Mouse (Mus musculus) left cerebral cortex, adult 2 months (tissue): ENCODE measurements around the gene Zdhhc12. TPM values are rescaled to one million over a fixed set of nuclear protein-coding genes. Genes with fewer than 3 reads are reported as not detected.

Source experiments
- DNase-seq, 2 experiments: peaks; one replicate each; pipeline ENCODE4 v3.0.0; 2021 to 2022; ENCODE audit warnings: low spot score in 2 of 2, mixed read lengths in 1 of 2; ENCODE audit errors: extremely low spot score in 1 of 2
- H3K27ac ChIP-seq: fragments of 200-600 bp; 2 replicates; pipeline ENCODE4 v1.8.1; 2022
- H3K4me3 ChIP-seq: fragments of 200-600 bp; 2 replicates; pipeline ENCODE4 v1.8.1; 2022
- CTCF ChIP-seq: fragments of 200-600 bp; IDR thresholded peaks from 2 replicates; pipeline ENCODE4 v1.8.1; 2022; ENCODE audit warnings: antibody characterized with exemption, mild to moderate bottlenecking, moderate library complexity
- intact Hi-C: fragments of 180-260 bp; cut with DNase I; formaldehyde crosslinking; loops from one replicate; pipeline ENCODE4 v1.15.1; 2025
- total RNA-seq, 2 experiments: library from RNA; stranded (reverse); gene quantifications; 2 replicates each; pipeline ENCODE4 v1.2.3; 2021

Zdhhc12 gene
- total RNA-seq, 2 experiments from 2014 or later: 5.4 to 7.0 TPM

DNA sequence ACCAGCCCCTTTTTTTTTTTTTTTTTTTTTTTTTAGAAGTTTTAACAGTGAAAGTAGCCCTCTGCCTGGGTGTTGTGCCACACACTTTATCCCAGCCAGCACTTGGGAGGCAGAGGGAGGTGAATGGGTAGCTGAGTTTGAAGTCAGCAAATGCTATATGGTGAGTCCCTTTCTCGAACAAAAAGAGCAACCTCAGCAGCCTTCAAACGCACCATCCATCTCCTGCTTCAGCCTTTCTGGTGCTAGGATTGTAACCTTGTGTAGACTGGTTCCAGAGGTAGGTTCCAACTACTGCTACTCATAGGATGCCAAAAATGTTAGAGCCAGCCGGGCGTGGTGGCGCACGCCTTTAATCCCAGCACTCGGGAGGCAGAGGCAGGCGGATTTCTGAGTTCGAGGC lies 17.0 kb downstream of the Zdhhc12 start:
- no peak for TF ChIP-seq CTCF
- H3K4me3 ChIP-seq: no peak overlapping the region
- no peak overlapping the region for H3K27ac ChIP-seq
- no peak for DNase-seq
- intact Hi-C loops: loop anchor here (2.0 kb wide), 1 partner anchor 20 kb away; no protein-coding TSS in a partner anchor

DNA sequence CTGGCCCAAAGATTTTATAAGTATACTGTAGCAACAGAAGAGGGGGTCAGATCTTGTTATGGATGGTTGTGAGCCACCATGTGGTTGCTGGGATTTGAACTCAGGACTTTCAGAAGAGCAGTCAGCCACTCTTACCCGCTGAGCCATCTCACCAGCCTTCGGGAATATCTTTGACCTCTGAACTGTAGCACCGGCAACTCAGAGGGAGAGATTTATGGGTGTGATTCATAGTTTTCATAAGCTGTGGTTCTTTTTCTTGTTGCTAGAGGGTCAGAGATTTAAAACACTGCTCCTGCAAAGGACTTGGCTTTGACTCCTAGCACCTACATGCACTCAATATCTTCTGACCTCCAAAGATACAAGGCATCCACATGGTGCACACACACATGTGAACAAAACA lies 17.8 kb downstream of the Zdhhc12 start:
- TF ChIP-seq CTCF: no peak
- intact Hi-C loops: loop anchor here (2.0 kb wide), 1 partner anchor 21 kb away; no protein-coding TSS in a partner anchor
- H3K4me3 ChIP-seq: no peak overlapping the region
- DNase-seq: no peak
- no peak overlapping the region for H3K27ac ChIP-seq

DNA sequence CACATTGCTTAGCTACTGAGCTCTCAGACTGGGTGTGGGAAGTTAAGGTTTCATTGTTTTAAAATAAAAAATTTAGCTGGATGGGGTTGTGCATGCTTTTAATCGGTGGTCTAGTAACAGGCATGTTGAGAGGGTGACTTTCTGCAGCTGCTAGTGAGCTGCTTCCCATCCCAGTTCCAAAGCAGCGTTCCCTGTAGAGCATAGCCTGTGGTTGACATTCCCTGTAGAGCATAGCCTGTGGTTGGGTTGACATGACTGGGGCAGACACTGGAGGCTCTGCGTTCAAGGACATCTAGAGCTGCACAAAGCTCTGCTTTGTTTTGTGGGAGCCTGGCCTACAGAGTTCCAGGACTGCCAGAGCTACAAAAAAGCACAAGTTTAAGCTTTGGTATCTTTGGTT lies 20.2 kb downstream of the Zdhhc12 start:
- intact Hi-C loops: no loop called here
- DNase-seq: no peak
- TF ChIP-seq CTCF: no peak
- Histone ChIP-seq H3K4me3 (no peak overlapping the region), H3K27ac (no peak overlapping the region)

DNA sequence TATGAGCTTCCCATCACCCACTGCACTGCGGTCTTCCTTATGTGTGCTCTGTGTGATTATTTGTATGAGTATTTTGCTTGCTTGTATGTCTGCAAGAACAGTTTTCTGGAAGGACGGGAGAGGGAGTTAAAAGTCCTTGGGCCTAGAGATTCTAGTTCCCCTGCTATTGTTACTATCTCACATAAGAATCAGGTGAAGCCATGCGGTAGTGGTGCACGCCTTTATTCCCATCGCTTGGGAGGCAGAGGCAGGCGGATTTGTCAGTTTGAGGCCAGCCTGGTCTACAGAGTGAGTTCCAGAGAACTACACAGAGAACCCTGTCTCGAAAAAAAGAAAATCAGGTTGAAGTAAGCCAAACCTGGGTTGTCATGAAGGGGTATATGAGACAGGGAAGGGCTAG lies 20.6 kb downstream of the Zdhhc12 start:
- no peak for TF ChIP-seq CTCF
- intact Hi-C loops: no loop called here
- Histone ChIP-seq H3K27ac (no peak overlapping the region), H3K4me3 (no peak overlapping the region)
- DNase-seq: no peak

DNA sequence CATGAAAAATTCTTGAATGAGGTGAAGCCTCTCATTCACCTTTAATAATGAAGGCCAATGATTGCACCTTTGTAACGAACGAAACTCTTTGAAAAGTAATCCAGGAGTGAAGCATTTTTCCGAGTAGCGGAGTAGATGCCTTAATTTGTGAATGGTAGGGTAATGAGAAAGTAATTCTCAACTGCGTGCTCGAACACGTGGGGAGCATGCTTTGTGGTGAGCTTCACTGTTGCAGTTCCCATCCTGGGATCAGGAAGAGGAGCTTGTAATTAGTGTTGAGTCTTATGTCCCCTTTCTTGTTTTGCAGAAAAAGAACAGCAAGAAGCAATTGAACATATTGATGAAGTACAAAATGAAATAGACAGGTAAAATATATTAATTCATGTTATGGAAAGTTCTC lies 25.5 kb downstream of the Zdhhc12 start:
- H3K4me3 ChIP-seq: peak overlapping the region; percentile 94
- H3K27ac ChIP-seq: no peak overlapping the region
- no peak for TF ChIP-seq CTCF
- DNase-seq: no peak
- intact Hi-C loops: loop anchor here (2.0 kb wide), 1 partner anchor 57 kb away; the partner anchor contains the start of gene Zer1

DNA sequence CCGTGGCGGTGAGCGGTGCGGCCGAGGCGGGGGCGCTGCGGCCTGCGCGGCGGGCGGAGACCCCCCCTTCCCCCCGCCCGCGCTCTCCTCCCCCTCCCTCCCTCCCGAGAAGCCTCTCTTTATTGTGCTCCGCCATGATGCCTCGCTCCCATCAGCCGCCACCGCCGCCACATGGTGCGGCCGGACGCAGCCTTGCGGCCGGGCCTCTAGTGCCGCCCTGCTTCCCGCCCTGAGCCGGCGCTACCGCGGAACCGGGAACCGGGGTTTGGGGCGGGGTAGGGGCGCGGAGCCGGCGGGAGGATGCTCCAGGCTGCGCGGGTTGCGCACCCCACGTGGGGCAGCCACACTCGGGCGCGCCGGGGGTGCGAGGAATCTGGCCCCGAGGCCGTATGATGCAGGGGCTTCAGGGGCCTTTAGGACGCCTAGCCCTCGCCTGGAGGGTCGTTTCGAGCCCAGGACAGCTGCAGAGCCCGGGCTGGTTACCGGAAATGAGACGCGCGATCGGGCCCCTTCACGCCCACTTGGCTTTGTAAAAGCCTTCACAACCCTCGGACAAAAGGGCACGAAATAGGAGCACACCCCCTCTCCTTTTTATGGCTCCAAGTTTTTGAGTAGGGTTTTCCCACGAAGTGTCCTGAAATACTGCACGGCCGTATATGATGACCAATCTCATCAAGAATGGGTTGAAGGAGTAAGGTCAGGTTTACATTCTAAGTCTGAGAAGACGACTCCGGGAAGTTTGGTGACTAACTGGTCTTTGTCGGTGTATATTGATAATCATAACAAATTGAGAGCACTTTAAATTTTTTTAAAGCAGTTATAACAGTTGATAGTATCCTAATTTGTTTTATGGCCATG lies 26.2 kb downstream of the Zdhhc12 start:
- DNase-seq: peak; percentile 37 to 49
- intact Hi-C loops: loop anchor here (2.0 kb wide), 1 partner anchor 58 kb away; the partner anchor contains the start of gene Zer1
- Histone ChIP-seq H3K27ac (peak overlapping the region; percentile 63), H3K4me3 (peak overlapping the region; percentile 94)
- TF ChIP-seq CTCF: no peak

DNA sequence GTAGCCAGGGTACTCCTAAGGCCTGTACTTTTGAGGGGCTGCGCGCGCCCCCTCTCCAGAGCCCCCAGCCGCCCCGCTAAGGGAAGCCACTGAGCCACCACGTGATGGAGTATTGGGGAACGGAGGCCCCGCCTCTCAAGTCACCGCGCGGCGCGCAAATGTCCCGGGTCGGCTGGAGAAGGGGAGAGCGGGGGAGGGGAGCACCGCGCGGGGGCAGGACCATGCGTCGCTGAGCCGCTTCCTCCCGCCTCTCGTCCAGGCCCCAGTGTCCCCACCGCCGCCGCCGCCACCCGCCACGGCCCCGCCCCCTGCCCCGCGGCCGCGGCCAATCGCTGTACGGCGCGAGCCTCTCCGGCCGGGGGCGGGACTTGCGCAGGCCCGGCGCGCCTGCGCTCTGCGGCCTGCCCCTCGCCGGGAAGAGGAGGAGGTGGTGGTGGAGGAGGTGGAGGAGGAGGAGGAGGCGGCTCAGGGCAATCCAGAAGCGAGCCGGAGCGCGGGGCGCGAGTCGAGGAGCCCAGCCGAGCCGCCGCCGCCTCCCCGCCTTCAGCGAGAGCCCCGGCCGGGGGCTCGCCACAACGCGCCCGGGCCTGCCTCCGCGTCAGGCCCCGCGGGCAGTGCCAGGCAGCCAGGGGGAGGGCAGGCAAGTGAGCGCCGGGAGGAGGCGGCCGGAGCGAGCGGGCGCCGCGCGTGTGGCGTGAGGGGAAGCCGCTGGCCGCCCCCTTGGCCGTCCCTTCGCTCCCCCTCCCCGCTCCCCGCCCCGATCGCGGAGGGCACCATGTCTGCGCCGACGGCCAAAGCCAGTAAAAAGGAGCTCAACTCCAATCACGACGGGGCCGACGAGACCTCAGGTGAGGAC lies 27.2 kb downstream of the Zdhhc12 start:
- DNase-seq: peak; percentile 93 to 94
- Histone ChIP-seq H3K27ac (peak overlapping the region; percentile 93), H3K4me3 (peak overlapping the region; percentile 94)
- intact Hi-C loops: loop anchor here (2.0 kb wide), 1 partner anchor 59 kb away; the partner anchor contains the start of gene Zer1
- TF ChIP-seq CTCF: no peak

DNA sequence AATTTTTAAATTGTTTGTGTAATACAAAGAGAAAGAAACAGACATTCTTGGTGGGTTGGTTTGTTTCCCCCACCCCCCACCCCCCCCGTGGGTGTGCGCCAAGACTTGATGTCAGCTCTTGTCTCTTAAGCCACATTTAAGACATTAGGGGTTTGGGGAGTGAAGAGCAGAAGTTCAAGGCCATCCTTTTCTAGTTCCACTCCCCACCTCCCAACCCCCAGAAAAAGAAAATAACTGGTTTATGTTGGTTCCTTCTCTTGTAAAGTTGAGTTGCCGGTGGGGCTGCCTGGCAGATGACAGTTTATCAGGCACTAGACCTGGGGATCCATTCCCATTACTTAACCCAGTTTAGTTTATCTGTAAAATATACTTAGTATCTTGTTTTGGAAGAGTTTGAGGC lies 29.1 kb downstream of the Zdhhc12 start:
- DNase-seq: no peak
- Histone ChIP-seq H3K4me3 (no peak overlapping the region), H3K27ac (no peak overlapping the region)
- intact Hi-C loops: no loop called here
- no peak for TF ChIP-seq CTCF

DNA sequence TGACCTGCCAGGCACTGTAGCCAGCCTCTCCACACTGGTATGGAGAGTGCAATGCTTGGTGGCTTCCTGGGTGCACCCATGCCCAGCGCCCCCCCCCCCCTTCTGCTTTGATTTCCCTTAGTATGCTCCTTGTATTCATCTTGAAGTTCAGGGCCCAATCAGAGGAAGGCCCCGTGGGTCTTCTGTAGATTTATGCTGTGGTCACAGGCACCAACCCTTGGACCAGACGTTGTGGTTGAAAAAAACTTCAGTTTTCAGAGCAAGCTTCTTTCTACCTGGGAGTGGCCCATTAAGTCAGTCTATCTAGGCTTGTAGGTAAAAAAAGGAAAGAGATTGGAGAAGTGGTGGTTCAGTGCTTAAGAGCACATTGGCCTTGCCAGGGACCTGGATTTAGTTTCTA lies 29.7 kb downstream of the Zdhhc12 start:
- DNase-seq: no peak
- H3K27ac ChIP-seq: no peak overlapping the region
- intact Hi-C loops: no loop called here
- TF ChIP-seq CTCF: no peak
- no peak overlapping the region for H3K4me3 ChIP-seq

DNA sequence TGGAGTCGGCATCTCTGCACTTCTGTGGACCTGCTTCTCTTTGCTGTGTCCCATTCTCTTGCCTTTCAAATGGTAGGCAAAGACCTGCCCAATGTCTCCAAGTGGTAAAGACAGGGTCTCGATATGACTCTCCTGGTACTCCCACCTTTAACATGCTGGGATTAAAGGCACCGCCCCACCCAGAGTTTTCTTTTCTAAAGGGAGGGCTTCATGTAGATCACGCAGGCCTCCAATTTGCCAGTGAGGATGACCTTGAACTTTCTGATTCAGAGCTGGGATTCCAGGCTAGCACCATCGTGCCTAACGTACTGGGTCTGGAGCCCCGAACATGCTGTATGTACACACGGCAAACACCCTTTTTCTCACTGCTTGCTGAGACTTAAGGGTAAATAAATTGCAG lies 30.2 kb downstream of the Zdhhc12 start:
- DNase-seq: no peak
- Histone ChIP-seq H3K4me3 (peak overlapping the region; percentile 49), H3K27ac (peak overlapping the region; percentile 76)
- intact Hi-C loops: no loop called here
- TF ChIP-seq CTCF: no peak

DNA sequence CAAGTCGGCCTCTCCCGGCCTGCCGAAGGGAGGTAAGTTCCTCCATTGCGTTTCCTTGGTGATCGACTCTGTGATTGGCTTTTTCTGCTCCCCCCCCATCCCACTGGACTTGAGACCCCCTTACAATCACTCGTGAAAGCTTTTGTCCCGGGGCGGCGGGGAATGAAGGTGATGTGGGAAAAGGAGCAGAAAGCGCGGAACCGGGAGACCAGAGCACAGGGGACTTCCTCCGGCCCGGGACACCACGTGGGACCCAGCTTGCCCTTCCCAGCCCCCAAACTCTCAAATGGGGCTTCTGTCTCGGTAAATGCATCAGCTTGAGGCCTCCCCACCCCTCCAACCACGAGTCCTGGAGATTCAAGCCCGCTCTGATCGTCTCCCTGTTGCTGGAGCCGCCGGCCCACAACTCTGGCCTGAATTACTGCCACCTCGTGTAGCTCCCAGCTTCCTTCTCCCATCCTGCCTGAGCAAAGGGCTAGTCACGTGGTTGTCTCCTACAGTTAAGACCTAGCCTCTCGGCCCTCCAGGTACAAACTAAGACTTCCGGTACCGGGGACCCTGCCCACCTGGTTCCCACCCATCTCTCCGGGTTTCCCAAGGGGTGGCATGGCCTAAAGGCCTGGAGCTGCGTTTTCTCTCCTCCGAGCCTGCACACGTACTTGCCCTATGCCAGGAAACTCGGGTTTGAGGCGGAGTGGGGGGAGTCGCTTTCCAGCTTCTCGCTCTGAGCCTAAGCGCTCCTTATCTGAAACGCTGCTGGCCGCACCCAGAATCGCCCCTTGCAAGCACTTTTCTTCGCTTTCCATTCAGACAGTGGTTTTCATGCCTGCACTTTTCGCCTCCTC lies 31.0 kb downstream of the Zdhhc12 start:
- TF ChIP-seq CTCF: no peak
- Histone ChIP-seq H3K4me3 (peak overlapping the region; percentile 49), H3K27ac (peak overlapping the region; percentile 76)
- peak; percentile 23 to 26 for DNase-seq
- intact Hi-C loops: no loop called here
